Mouse (Mus musculus) layer of hippocampus, postnatal 36 days (tissue): ENCODE results near the gene Gnpnat1. TPM values are rescaled to one million over a fixed set of nuclear protein-coding genes. Genes with fewer than 3 reads are reported as not detected.
A peak's percentile ranks its signal among the peaks of the same experiment; 100 is the strongest.

ENCODE experiments used
- DNase-seq, 2 experiments: peaks; one replicate each; pipeline ENCODE4 v3.0.0; 2022
- microRNA-seq, 2 experiments: library from miRNA; unstranded; fragments of <30 nt; microRNA quantifications; one replicate each; pipeline ENCODE4 v1.2.0; 2021
- total RNA-seq, 2 experiments: library from RNA; stranded (reverse); gene quantifications; 2 replicates each; pipeline ENCODE4 v1.2.3; 2021

Gnpnat1 gene
- total RNA-seq, 2 experiments from 2014 or later = 18.9 to 19.2 TPM

- no peak for DNase-seq
Observed at GRCm38 (mm10) chr14:45399836-45400235, 4.9 kb downstream of the Gnpnat1 start.

GRCm38 (mm10) chr14:45389194-45389593, 15.5 kb downstream of the Gnpnat1 start:
- no peak for DNase-seq

- DNase-seq = peak; percentile 87
Observed at GRCm38 (mm10) chr14:45388345-45389181, 16.1 kb downstream of the Gnpnat1 start.

DNA sequence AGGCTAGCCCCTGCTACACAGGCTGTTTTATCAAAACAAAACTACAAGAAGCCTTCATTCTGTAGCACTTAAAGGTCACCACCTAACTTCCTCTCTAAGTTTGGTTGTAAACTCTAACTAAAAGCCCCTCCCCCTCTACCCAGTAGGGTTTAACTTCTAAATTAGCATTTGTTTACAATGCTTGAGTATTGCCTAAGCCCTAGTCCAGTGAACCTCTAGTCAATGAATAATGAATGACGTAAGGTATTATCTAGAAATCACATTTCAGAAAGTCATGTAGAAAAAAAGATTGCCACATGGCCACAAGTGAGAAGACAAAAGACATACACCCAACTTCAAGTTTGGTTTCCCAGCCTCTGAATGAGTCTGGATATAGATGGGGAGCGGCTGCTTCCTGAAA, 17.2 kb downstream of the Gnpnat1 start:
- DNase-seq = no peak

DNA sequence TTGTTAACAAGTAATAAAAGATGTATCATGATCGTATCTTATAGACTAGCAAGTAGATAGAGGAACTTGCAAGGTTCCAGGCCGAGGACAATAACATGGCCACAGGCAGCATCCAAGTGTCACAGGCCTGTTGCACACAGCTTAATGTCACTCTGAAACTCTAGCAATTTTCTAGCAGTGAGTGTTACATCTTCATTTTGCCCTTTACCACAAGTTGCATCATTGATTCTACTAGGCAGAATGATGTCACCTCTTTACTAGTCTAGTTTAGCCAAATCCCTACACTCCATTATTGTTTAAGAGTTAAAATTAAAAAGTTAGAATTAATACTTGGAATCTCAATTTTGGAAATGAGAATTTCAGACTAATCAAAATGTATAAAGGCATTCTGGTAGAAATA, 19.1 kb downstream of the Gnpnat1 start:
- no peak for DNase-seq

- no peak for DNase-seq
Observed at GRCm38 (mm10) chr14:45382912-45383311, 21.8 kb downstream of the Gnpnat1 start.

DNA sequence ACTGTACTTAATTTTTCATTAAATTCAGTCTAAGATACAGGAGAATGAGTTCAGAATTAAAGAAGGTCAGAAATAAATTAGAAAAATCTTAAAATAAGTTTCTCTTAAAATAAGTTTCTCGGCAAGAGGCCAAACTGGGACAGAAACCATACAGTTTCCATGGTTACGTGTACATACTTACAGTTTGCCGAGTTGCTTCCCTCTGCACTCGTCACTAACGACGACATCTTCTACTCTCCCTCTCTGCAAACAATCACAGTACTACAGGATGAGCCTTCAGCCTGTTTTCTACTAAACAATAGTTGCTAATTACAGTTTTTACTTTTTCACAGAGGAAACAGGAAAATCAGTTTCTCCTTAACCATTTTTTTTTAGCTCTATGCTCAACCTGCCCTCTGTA, 24.0 kb downstream of the Gnpnat1 start:
- no peak for DNase-seq

- DNase-seq = no peak
Observed at GRCm38 (mm10) chr14:45378771-45379170, 25.9 kb downstream of the Gnpnat1 start.

DNA sequence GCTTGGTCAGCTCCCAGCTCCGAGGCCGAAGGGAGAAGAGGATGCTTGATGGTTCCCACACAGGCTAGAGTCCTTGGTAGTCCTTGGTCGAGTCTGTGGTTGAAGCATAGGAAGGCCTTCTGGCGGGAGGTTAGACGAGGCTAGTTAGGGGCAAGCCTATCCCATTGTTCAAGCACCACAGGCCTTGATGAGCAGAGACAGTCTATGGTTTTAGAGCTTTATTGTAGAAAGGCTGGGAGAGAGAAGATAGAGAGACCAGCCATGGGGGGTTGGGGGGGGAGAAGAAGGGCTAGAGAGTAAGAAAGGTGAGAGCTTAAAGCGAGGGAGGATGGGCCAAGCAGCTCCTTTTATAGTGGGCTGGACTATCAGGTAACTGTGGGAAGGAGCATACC, 39.5 kb downstream of the Gnpnat1 start:
- no peak for DNase-seq

DNA sequence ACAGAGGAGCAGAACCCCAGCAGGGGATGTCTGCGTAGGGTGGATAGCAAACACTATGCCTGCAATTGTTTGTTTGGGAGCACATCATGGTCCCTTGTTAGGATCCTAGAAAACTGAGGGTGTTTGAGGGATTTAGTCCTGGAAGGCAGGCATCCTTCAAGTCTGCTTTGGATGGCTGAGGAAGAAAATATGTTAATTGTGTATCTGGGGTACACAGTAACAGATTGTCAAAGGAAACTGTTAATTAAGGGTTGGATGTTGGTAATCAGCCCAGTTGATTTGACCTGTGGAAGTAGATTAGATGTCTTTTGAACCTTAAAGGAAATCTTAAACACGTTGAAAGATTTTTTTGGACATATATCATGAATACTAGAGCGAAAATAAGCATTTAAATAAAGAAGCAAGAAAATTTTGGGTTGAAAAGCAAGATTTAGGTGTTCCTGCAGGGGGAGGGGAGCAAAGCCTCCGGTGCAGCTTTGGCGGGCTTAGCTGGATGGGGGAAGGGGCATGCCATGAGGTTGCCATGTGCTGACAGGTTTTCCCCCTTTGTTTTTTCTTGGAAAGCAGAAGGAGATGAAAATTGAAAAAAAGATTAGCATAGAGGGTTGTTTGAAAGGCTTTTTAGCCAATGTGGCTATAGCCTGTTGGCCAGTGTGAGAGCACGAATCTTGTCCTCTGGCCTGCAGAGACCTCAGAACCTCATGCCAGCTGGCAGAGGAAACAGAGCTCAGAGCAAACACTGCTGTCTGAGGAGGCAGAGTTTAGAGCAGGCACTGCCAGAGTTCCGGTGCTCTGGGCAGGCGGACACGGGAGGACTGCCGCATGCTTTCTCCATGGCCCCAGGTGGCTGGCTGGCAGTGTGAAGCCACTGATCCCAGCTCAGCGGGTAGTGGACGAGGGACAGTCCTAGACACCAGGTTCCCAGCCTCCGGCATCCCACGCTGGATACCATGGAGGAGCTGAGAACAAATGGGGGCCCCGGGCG, 40.2 kb downstream of the Gnpnat1 start:
- DNase-seq = peak in 1 of 2 experiments; percentile 18

DNA sequence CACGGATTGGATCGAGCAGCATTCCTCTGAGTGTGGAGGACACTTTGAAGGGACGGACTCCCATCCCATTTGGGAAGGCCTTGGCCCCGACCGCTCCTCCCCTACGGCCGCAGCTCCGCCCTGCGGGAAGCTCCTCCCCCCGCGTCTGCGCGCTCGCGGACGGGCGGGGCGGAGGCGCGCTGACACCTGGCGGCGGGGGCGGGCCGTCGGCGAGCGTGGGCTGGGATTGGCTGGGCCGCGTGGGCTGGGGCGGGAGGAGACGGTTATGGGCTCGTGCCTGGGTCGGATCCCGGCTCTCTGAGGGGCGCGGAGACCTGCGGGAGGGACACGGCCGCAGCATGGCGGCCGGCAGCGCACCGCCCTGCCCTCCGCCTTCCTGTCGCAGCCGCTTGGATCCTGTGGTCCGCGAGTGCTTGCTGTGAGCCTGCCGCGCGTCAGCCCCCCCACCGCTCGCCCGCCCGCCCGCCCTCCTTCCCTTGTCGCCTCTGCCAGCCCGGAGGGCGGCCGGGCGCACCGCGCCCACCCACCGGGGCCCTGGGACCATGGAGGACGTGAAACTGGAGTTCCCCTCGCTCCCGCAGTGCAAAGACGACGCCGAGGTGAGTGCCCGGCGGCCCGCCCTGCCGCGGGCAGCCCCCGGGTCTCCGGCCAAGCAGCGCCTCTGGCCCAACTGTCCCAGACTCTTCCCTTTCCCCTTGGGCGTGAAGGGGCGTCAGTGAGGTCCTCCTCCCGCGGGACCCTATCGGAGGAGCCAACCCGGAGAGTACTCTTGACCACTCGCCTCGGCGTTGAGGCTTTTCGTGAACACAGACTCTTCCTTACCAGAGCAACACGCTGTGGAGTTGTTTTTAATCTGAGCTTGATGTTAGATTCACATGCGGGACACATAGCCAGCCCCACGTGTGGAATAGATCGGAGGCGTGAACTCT, 53.5 kb downstream of the Gnpnat1 start, which contains the start of gene Styx:
Gene Styx (plus strand): TSS at position 163 of the 929 bp plus-strand sequence.
- DNase-seq = peak; percentile 94 to 95

DNA sequence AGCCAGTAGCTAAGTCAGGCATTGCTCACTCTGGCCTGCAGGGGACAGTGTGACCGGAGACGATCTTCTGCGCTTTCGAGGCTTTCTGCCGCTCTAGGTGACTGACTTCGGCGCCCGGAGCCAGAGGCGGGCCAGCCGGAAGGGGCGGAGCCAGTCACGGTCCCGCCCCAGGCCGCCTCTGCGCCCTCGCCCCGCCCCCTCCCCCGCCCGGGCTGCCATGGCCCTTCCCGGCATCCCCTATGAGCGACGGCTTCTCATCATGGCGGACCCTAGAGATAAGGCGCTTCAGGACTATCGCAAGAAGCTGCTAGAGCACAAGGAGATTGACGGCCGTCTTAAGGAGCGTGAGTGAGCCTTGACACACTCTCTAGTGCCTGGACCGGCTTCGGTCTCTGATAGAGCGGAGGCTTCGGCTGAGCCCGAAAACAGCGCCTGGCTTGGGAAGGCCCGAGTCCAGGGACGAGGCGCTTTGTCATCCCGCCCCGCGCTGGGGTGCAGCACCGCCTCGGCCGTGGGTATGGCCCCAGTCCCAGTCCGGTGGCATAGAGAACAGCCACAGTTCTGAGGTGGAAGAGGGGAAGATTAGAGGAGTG, 75.0 kb downstream of the Gnpnat1 start, which contains the start of gene Psmc6:
Gene Psmc6 (plus strand): TSS at position 200 of the 593 bp plus-strand sequence.
- peak; percentile 86 for DNase-seq

GRCm38 (mm10) chr14:45329018-45329588, 75.6 kb downstream of the Gnpnat1 start:
- DNase-seq = no peak

DNA sequence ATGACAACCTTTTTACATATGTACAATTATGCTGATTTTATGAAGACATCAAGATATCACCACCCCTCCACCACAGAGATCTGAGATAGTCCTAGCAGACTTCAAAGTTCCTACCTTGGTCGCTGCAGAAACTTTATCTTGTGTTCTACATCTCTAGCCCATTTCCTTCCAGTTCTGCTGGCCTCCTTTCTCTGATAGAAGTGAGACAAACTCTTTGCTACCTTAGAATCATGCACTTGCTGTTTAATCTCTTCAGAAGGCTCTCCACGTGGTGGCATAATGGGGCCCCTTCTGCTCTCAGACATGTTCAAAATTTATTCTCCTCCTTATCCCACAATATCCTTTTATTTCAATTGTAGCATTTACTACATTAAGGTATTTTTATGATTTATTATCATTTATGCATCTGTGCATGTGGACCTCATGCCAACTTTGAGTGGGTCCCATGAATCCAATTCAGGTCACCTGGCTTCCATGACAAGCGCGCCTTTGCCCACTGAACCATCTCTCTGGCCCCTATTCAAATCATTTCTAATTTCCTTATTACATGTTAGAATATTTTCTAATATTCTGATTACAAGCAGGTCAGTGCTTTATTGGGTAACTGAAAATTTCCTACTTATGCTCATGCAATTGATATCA, 76.5 kb downstream of the Gnpnat1 start:
- no peak for DNase-seq

Small RNA genes within 50 kb of the gene (microRNA-seq; reads per million reads assigned to microRNA genes)
- 0 reads per million in 2 experiments for gene Gm25353

Other genes starting within 250 kb of the Gnpnat1 start
- gene Gpr137c, start 185.2 kb downstream of the Gnpnat1 start, total RNA-seq = 10 to 100 TPM; 21.0 to 21.7 TPM
- 10 to 100 TPM; 56.6 to 59.7 TPM for gene Txndc16, start 184.6 kb downstream of the Gnpnat1 start, total RNA-seq
- gene Ero1l, start 86.1 kb downstream of the Gnpnat1 start, total RNA-seq = 10 to 100 TPM; 34.1 to 34.9 TPM
- 100 to 1,000 TPM in 1 of 2 experiments, 10 to 100 TPM in 1; 96.8 to 106 TPM for gene Psmc6, start 75.1 kb downstream of the Gnpnat1 start, total RNA-seq
- gene Styx, start 53.8 kb downstream of the Gnpnat1 start, total RNA-seq = 10 to 100 TPM; 19.5 to 22.4 TPM
- 100 to 1,000 TPM; 104 to 109 TPM for gene Fermt2, start 125.2 kb upstream of the Gnpnat1 start, total RNA-seq